ENCODE assay signal across 9 mouse cellular contexts in genomic region chr9:59189141-59189540, GRCm38 (mm10).
DNase-seq lines count a peak whose midpoint lies in the region; ATAC-seq and TF ChIP-seq lines count a peak whose summit lies in the region.
"Had no signal": no experiment of that assay in that cellular context is flagged by ENCODE, and none has a peak within 500 bp of the region (broad histone marks: within the 10 kb centered on the region; RNA-seq: fewer than 3 reads in every experiment).

No protein-coding gene starts in this region.

- H3K4me3 ChIP-seq in liver, postnatal 0 days (ENCODE audit: low read depth, low read length): no peak overlapping the region
- H3K4me3 ChIP-seq in liver, embryonic 12.5 days: no peak overlapping the region
- H3K4me3 ChIP-seq in cerebellum, adult 2 months (replicated peaks; ENCODE audit: insufficient read depth, low read depth, low read length): no peak overlapping the region
- no peak overlapping the region for H3K4me3 ChIP-seq in heart, embryonic 13.5 days
- H3K4me3 ChIP-seq in kidney, postnatal 0 days (replicated peaks; ENCODE audit: low read depth, low read length): no peak overlapping the region
- no peak overlapping the region for H3K4me3 ChIP-seq in liver, embryonic 11.5 days (ENCODE audit: low read depth, low read length)

- no peak for TF ChIP-seq POLR2A in cerebellum, adult 2 months (IDR thresholded peaks at IDR 0.05; ENCODE audit: borderline replicate concordance, insufficient read depth, low read length)

- 0 out of 2 replicates have a peak overlapping the region, but pooled peaks have one; percentile 26 for H3K4me2 ChIP-seq in liver, postnatal 0 days (ENCODE audit: low read depth, low read length)
- H3K4me2 ChIP-seq in liver, embryonic 12.5 days: no peak overlapping the region
- H3K4me2 ChIP-seq in heart, embryonic 13.5 days: no peak overlapping the region
- H3K4me2 ChIP-seq in kidney, postnatal 0 days (ENCODE audit: low read length): peak overlapping the region; percentile 33
- no peak overlapping the region for H3K4me2 ChIP-seq in liver, embryonic 11.5 days

- no peaks in the 10 kb centered on the region for H3K4me1 ChIP-seq in liver, postnatal 0 days (ENCODE audit: insufficient read depth)
- H3K4me1 ChIP-seq in liver, embryonic 12.5 days: no peaks in the 10 kb centered on the region
- H3K4me1 ChIP-seq in cerebellum, adult 2 months (ENCODE audit: control insufficient read depth, insufficient read depth, low read length): peaks cover 7% of the 10 kb centered on the region; the same call in 1 of the 2 replicates
- peaks cover 4% of the 10 kb centered on the region; the same call in 1 of the 2 replicates for H3K4me1 ChIP-seq in heart, embryonic 13.5 days
- peaks cover 8% of the 10 kb centered on the region; the same call in 1 of the 2 replicates for H3K4me1 ChIP-seq in kidney, postnatal 0 days (replicated peaks; ENCODE audit: insufficient read depth, low read length)
- no peaks in the 10 kb centered on the region for H3K4me1 ChIP-seq in liver, embryonic 11.5 days (replicated peaks; ENCODE audit: control insufficient read depth, insufficient read depth, low read length)

- no peaks in the 10 kb centered on the region for H3K36me3 ChIP-seq in liver, postnatal 0 days (replicated peaks; ENCODE audit: insufficient read depth, low read length)
- no peaks in the 10 kb centered on the region for H3K36me3 ChIP-seq in liver, embryonic 12.5 days
- no peaks in the 10 kb centered on the region for H3K36me3 ChIP-seq in heart, embryonic 13.5 days
- H3K36me3 ChIP-seq in kidney, postnatal 0 days (ENCODE audit: insufficient read depth, low read length): no peaks in the 10 kb centered on the region
- no peaks in the 10 kb centered on the region for H3K36me3 ChIP-seq in liver, embryonic 11.5 days (ENCODE audit: control insufficient read depth, insufficient read depth, low read length)

- no peaks in the 10 kb centered on the region for H3K9me3 ChIP-seq in liver, postnatal 0 days (ENCODE audit: low read length)
- H3K9me3 ChIP-seq in liver, embryonic 12.5 days (replicated peaks): no peaks in the 10 kb centered on the region
- no peaks in the 10 kb centered on the region for H3K9me3 ChIP-seq in heart, embryonic 13.5 days
- H3K9me3 ChIP-seq in kidney, postnatal 0 days (replicated peaks; ENCODE audit: low read length): no peaks in the 10 kb centered on the region
- H3K9me3 ChIP-seq in liver, embryonic 11.5 days (ENCODE audit: control insufficient read depth, low read length): no peaks in the 10 kb centered on the region

- no peak for TF ChIP-seq EP300 in liver, postnatal 0 days (IDR thresholded peaks at IDR 0.05; ENCODE audit: low read depth)

- H3K27me3 ChIP-seq in liver, postnatal 0 days (ENCODE audit: insufficient read depth, low read length): no peaks in the 10 kb centered on the region
- H3K27me3 ChIP-seq in liver, embryonic 12.5 days (replicated peaks): no peaks in the 10 kb centered on the region
- no peaks in the 10 kb centered on the region for H3K27me3 ChIP-seq in cerebellum, adult 2 months (ENCODE audit: control insufficient read depth, insufficient read depth, low read length)
- H3K27me3 ChIP-seq in heart, embryonic 13.5 days (replicated peaks): no peaks in the 10 kb centered on the region
- no peaks in the 10 kb centered on the region for H3K27me3 ChIP-seq in kidney, postnatal 0 days (ENCODE audit: insufficient read depth, low read length)
- no peaks in the 10 kb centered on the region for H3K27me3 ChIP-seq in liver, embryonic 11.5 days (replicated peaks; ENCODE audit: control insufficient read depth, insufficient read depth, low read length)

- no peak for DNase-seq in liver, postnatal 0 days
- DNase-seq in cerebellum, adult 2 months: peak; percentile 59 to 78
- DNase-seq in kidney, postnatal 0 days (ENCODE audit: low spot score): peak; percentile 54
- DNase-seq in mesoderm, embryonic 11.5 days (ENCODE audit: low read depth, low spot score): peak; percentile 77
- no peak for DNase-seq in thymus, postnatal 25 days
- no peak for DNase-seq in liver, embryonic 11.5 days (ENCODE audit: low spot score)

- ATAC-seq in liver, postnatal 0 days: no peak
- no peak for ATAC-seq in liver, embryonic 12.5 days
- no peak for ATAC-seq in heart, embryonic 13.5 days (ENCODE audit: extremely low read depth, insufficient number of reproducible peaks, low FRiP score, low TSS enrichment)
- ATAC-seq in kidney, postnatal 0 days (replicated peaks; ENCODE audit: low FRiP score, low read depth): no peak
- no peak for ATAC-seq in liver, embryonic 11.5 days (replicated peaks; ENCODE audit: low FRiP score)
- ATAC-seq: Patski had no signal

- no peak overlapping the region for H3K27ac ChIP-seq in liver, postnatal 0 days (ENCODE audit: low read depth)
- no peak overlapping the region for H3K27ac ChIP-seq in liver, embryonic 12.5 days
- H3K27ac ChIP-seq in cerebellum, adult 2 months (ENCODE audit: insufficient read depth, low read length): no peak overlapping the region
- peak overlapping the region; percentile 12; the same call in 1 of the 2 replicates for H3K27ac ChIP-seq in heart, embryonic 13.5 days (replicated peaks)
- H3K27ac ChIP-seq in kidney, postnatal 0 days: no peak overlapping the region
- H3K27ac ChIP-seq in liver, embryonic 11.5 days (ENCODE audit: low read depth, low read length): no peak overlapping the region

- H3K9ac ChIP-seq in liver, postnatal 0 days (replicated peaks): no peak overlapping the region
- H3K9ac ChIP-seq in liver, embryonic 12.5 days: no peak overlapping the region
- no peak overlapping the region for H3K9ac ChIP-seq in heart, embryonic 13.5 days
- no peak overlapping the region for H3K9ac ChIP-seq in kidney, postnatal 0 days (ENCODE audit: low read depth, low read length)
- H3K9ac ChIP-seq in liver, embryonic 11.5 days (ENCODE audit: low read depth, low read length): no peak overlapping the region

- whole genome bisulfite sequencing in liver, postnatal 0 days (ENCODE audit: insufficient replicate concordance): 39% methylated on average over 9 of the region's 9 CpGs
- WGBS in liver, embryonic 12.5 days (ENCODE audit: insufficient replicate concordance): 62% methylated on average over 9 of the region's 9 CpGs
- WGBS in cerebellum, adult 2 months: 9% methylated on average over 9 of the region's 9 CpGs
- WGBS in heart, embryonic 13.5 days: 68% methylated on average over 9 of the region's 9 CpGs
- 22% methylated on average over 9 of the region's 9 CpGs for WGBS in kidney, postnatal 0 days
- WGBS in liver, embryonic 11.5 days: 69% methylated on average over 9 of the region's 9 CpGs

- no peak for TF ChIP-seq CTCF in liver, postnatal 0 days (IDR thresholded peaks at IDR 0.05; ENCODE audit: low read depth)
- no peak for TF ChIP-seq CTCF in cerebellum, adult 2 months (IDR thresholded peaks at IDR 0.05; ENCODE audit: borderline replicate concordance, insufficient read depth, low read depth, low read length)
- no peak for TF ChIP-seq CTCF in kidney, postnatal 0 days (IDR thresholded peaks at IDR 0.05; ENCODE audit: low read depth)

Comparison
In these comparisons a context has a peak if more than half of its experiments do, and no peak if none do; other contexts are left out.
1. H3K4me2 ChIP-seq: peak in liver, postnatal 0 days (single experiment) and kidney, postnatal 0 days (single experiment); none in liver, embryonic 12.5 days (single experiment), heart, embryonic 13.5 days (single experiment) and liver, embryonic 11.5 days (single experiment).
2. DNase-seq: peak in cerebellum, adult 2 months (2 of 2), kidney, postnatal 0 days (single experiment) and mesoderm, embryonic 11.5 days (single experiment); none in liver, postnatal 0 days (single experiment), thymus, postnatal 25 days (single experiment) and liver, embryonic 11.5 days (single experiment).